In the genomic region with DNA sequence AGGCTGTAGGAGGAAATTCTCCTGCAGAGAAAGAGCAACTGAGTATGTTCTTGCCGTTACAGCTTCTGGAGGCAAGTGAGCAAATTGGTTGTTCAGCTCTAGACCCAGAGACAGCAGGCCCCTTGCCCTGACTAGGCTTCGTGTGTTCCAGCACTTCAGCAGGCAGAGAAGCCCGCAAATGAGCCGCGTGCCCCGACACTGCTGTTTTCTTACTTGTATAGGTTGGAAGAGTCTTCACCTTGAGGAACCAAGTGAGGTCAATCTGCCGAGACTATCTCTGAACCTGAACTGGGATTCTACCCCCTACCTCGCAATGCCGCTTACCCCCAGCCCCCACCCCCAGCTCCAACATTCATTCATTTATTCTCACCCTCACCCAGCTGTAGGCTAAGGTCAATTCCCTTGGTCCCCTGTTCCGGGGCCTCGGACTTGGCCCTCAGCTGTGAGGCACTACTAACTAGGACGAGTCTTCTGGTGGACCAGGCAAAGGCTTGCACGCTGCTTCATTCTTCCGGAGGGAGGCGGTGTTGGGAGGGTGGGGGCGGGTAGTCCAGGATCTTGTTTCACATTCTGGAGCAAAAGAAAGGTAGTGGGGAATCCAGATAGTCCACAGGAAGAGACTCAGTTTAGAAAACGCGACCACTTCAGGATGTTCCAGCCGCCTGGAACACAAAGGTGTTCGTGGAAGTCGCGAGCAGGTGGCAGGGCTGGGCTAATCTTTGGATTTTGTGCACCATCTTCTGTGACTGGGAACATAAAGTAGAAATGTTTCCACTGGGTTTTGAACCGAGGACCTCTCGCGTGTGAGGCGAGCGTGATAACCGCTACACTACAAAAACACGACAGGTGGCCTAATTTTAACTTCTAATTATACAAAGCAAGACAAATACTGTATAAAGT, we compare ENCODE assay signal across 7 mouse cellular contexts. TPM values are rescaled to one million over a fixed set of nuclear protein-coding genes. Genes with fewer than 3 reads are reported as not detected.
DNase-seq lines count a peak whose midpoint lies in the region; ATAC-seq lines count a peak whose summit lies in the region.

No protein-coding gene starts in this region.

- no peaks in the 10 kb centered on the region for H3K36me3 ChIP-seq in lung, embryonic 16.5 days (ENCODE audit: control insufficient read depth, insufficient read depth, low read length)
- no peaks in the 10 kb centered on the region for H3K36me3 ChIP-seq in forebrain, embryonic 11.5 days (ENCODE audit: control insufficient read depth, insufficient read depth, low read length)

- H3K4me2 ChIP-seq in lung, embryonic 16.5 days (ENCODE audit: low read depth, low read length) = peak overlapping the region; percentile 63
- peak overlapping the region; percentile 70 for H3K4me2 ChIP-seq in forebrain, embryonic 11.5 days (ENCODE audit: low read depth, low read length, severe bottlenecking)

- 4% methylated on average over 29 of the region's 29 CpGs for WGBS in lung, embryonic 16.5 days
- WGBS in forebrain, embryonic 11.5 days = 3% methylated on average over 29 of the region's 29 CpGs

- H3K4me1 ChIP-seq in lung, embryonic 16.5 days (replicated peaks; ENCODE audit: control insufficient read depth, insufficient read depth, low read length) = peaks cover 8% of the 10 kb centered on the region; the same call in 1 of the 2 replicates
- 0 out of 2 replicates have a peak, but pooled peaks cover 1% of the 10 kb centered on the region for H3K4me1 ChIP-seq in forebrain, embryonic 11.5 days (replicated peaks; ENCODE audit: control insufficient read depth, insufficient read depth, low read length)

- no peak overlapping the region for H3K27ac ChIP-seq in lung, embryonic 16.5 days (ENCODE audit: low read length)
- H3K27ac ChIP-seq in forebrain, embryonic 11.5 days (ENCODE audit: low read depth, low read length) = no peak overlapping the region

- intact Hi-C loops in left cerebral cortex, postnatal 14 days (cut with DNase I) = loop anchor here (1.0 to 5.0 kb wide), 2 partner anchors 10 to 1699 kb away; no protein-coding TSS in a partner anchor

- no peak overlapping the region for H3K9ac ChIP-seq in lung, embryonic 16.5 days (ENCODE audit: low read length)
- no peak overlapping the region for H3K9ac ChIP-seq in forebrain, embryonic 11.5 days (ENCODE audit: low read length)

- H3K4me3 ChIP-seq in lung, embryonic 16.5 days (ENCODE audit: low read length) = peak overlapping the region; percentile 42
- H3K4me3 ChIP-seq in forebrain, embryonic 11.5 days (ENCODE audit: low read depth, low read length) = peak overlapping the region; percentile 34

- H3K9me3 ChIP-seq in lung, embryonic 16.5 days (ENCODE audit: control insufficient read depth, low read length) = no peaks in the 10 kb centered on the region
- H3K9me3 ChIP-seq in forebrain, embryonic 11.5 days (ENCODE audit: control insufficient read depth, low read length) = no peaks in the 10 kb centered on the region

- no peak for ATAC-seq in lung, embryonic 16.5 days (ENCODE audit: low read depth)
- ATAC-seq in forebrain, embryonic 11.5 days (replicated peaks; ENCODE audit: low FRiP score) = peak; percentile 47

- no peaks in the 10 kb centered on the region; the same call in none of the 2 replicates for H3K27me3 ChIP-seq in lung, embryonic 16.5 days (ENCODE audit: control insufficient read depth, insufficient read depth, low read depth, low read length)
- no peaks in the 10 kb centered on the region for H3K27me3 ChIP-seq in forebrain, embryonic 11.5 days (ENCODE audit: control insufficient read depth, insufficient read depth, low read length)

- no peak for DNase-seq in lung, postnatal 10 days
- peak; percentile 98 for DNase-seq in c-Kit-positive CD71-positive TER-119-negative erythroid progenitor cells, embryonic 14.5 days (ENCODE audit: low read depth)
- peak; percentile 65 for DNase-seq in forebrain, embryonic 11.5 days (ENCODE audit: low spot score)
- DNase-seq in left cerebral cortex, postnatal 14 days (ENCODE audit: low spot score in 2 of 2) = peak; percentile 69 to 72
- peak; percentile 50 for DNase-seq in neural tube, embryonic 10.5 days (ENCODE audit: extremely low spot score, low spot score)
- DNase-seq in kidney, postnatal 25 days = no peak

RNA-seq across cellular contexts. Expression of a gene that starts 12.1 kb away (rescaled TPM):
- 11.8 and 12.3 TPM in 2 replicates for polyA plus RNA-seq in lung, embryonic 16.5 days (2015; fragmentation: Nextera tagmentation; extraction: Ambion mirVana)
- polyA plus RNA-seq in forebrain, embryonic 11.5 days (2014; fragmentation: Nextera tagmentation; extraction: Ambion mirVana) = 13.0 and 13.5 TPM in 2 replicates
- total RNA-seq in left cerebral cortex, postnatal 14 days (2021) = 1 to 10 TPM; 6.9 to 7.1 TPM

RNA-seq across cellular contexts. Expression of a gene that starts 42.6 kb away (rescaled TPM):
- 56.0 and 56.3 TPM in 2 replicates for polyA plus RNA-seq in lung, embryonic 16.5 days (2015; fragmentation: Nextera tagmentation; extraction: Ambion mirVana)
- polyA plus RNA-seq in forebrain, embryonic 11.5 days (2014; fragmentation: Nextera tagmentation; extraction: Ambion mirVana) = 61.9 and 72.7 TPM in 2 replicates
- 10 to 100 TPM; 39.5 TPM for total RNA-seq in left cerebral cortex, postnatal 14 days (2021)

RNA-seq across cellular contexts. Expression of a gene that starts 54.1 kb away (rescaled TPM):
- 0.06 and 0.10 TPM in 2 replicates for polyA plus RNA-seq in lung, embryonic 16.5 days (2015; fragmentation: Nextera tagmentation; extraction: Ambion mirVana)
- polyA plus RNA-seq in forebrain, embryonic 11.5 days (2014; fragmentation: Nextera tagmentation; extraction: Ambion mirVana) = 0.17 and 0.19 TPM in 2 replicates
- total RNA-seq in left cerebral cortex, postnatal 14 days (2021) = not detected

Comparison
In these comparisons a context has a peak if more than half of its experiments do, and no peak if none do; other contexts are left out.
1. DNase-seq: peak in c-Kit-positive CD71-positive TER-119-negative erythroid progenitor cells, embryonic 14.5 days (single experiment), forebrain, embryonic 11.5 days (single experiment), left cerebral cortex, postnatal 14 days (2 of 2) and neural tube, embryonic 10.5 days (single experiment); none in lung, postnatal 10 days (single experiment) and kidney, postnatal 25 days (0 of 2).